Mouse (Mus musculus) cerebellum, adult 2 months (tissue): ENCODE data around the gene Gigyf2.

ENCODE experiments used
- CTCF ChIP-seq: fragments of 200-500 bp; IDR thresholded peaks from 2 replicates; pipeline ENCODE4 v1.5.1; 2011; ENCODE audit warnings: low read depth, mild to moderate bottlenecking, control low read depth, low read length, moderate library complexity, borderline replicate concordance; ENCODE audit not compliant: insufficient read depth
- POLR2A ChIP-seq: fragments of 200-500 bp; IDR thresholded peaks from 2 replicates; pipeline ENCODE4 v1.6.1; 2011; ENCODE audit warnings: low read length, control low read depth, borderline replicate concordance; ENCODE audit not compliant: insufficient read depth

DNA sequence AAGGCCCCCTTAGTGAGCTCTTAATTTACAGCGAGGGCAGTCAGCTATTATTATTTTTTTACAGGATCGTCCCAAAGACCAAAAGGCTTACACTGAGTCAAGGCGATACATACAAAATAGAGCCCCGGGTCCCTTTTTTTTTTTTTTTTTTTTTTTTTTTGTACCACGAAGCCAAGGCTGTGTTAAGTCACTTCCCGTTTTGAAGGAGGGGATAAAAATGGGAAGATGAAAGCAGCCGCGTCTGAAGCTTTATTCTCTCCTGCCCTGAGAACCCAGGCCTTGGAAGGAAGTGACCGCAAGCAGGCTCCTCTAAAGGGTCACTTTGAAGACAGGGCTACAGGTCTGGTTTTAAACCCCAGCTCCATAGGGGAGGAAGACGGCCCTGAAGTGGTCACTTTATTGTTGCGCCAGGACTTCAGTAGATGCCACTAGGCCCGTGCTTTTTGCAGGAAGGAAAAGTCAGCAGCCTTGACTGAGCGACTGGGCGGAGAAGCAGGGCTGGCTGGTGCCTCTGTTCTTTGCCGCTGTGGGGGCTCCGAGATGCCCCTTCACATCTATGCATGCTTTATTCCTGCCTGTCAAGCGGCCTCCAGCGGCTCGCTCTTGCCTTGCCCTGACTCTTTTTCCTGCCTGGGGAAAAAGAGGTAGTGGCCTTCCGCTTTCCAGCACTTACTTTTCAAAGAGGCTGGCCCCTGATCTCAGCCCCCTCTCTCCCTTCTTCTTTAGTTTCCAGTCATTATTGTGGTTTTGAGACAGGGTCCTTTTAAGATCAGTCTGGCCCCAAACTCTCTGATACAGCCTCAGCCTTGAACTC is 45.0 kb upstream of the Gigyf2 start:
- no peak for TF ChIP-seq CTCF
- no peak for TF ChIP-seq POLR2A
